Mouse (Mus musculus) lung, embryonic 16.5 days (tissue): Measurements from ENCODE around the gene Tmem167. TPM values are rescaled to one million over a fixed set of nuclear protein-coding genes. Genes with fewer than 3 reads are reported as not detected.

Experiments used
- ATAC-seq: fragments of 200-750 bp; cut with Nextera tagmentation; 2 replicates; pipeline ENCODE4 v1.8.0; 2017; ENCODE audit warnings: low read depth, mild to moderate bottlenecking, moderate library complexity
- H3K27ac ChIP-seq: fragments of 300-500 bp; sonication (generic); 2 replicates; pipeline ENCODE4 v1.5.1; 2014; ENCODE audit warnings: mild to moderate bottlenecking, control low read depth, low read length
- H3K27me3 ChIP-seq: fragments of 300-500 bp; sonication (generic); 2 replicates; pipeline ENCODE4 v1.6.1; 2014; ENCODE audit warnings: low read depth, low read length, mixed read lengths; ENCODE audit not compliant: control insufficient read depth, insufficient read depth
- H3K36me3 ChIP-seq: fragments of 300-500 bp; sonication (generic); 2 replicates; pipeline ENCODE4 v1.6.1; 2014; ENCODE audit warnings: low read length; ENCODE audit not compliant: control insufficient read depth, insufficient read depth
- H3K4me1 ChIP-seq: fragments of 300-500 bp; sonication (generic); replicated peaks from 2 replicates; pipeline ENCODE4 v1.6.1; 2014; ENCODE audit warnings: low read length, mixed read lengths; ENCODE audit not compliant: control insufficient read depth, insufficient read depth
- H3K4me2 ChIP-seq: fragments of 300-500 bp; sonication (generic); 2 replicates; pipeline ENCODE4 v1.6.1; 2014; ENCODE audit warnings: low read depth, low read length, control low read depth
- H3K4me3 ChIP-seq: fragments of 300-500 bp; sonication (generic); 2 replicates; pipeline ENCODE4 v1.5.1; 2014; ENCODE audit warnings: mild to moderate bottlenecking, low read length, control low read depth
- H3K9ac ChIP-seq: fragments of 300-500 bp; sonication (generic); 2 replicates; pipeline ENCODE4 v1.6.1; 2014; ENCODE audit warnings: low read length, control low read depth
- H3K9me3 ChIP-seq: fragments of 300-500 bp; sonication (generic); 2 replicates; pipeline ENCODE4 v1.6.1; 2016; ENCODE audit warnings: low read length; ENCODE audit not compliant: control insufficient read depth
- WGBS: fragments of 180-500 bp; shearing (Covaris S2); extraction: QIAGEN DNeasy Blood & Tissue Kit; methylation state at CpG from one replicate; pipeline ENCODE4 v1.1.7; 2014; 5-methylcytosine and 5-hydroxymethylcytosine counted together
- polyA plus RNA-seq: library from polyadenylated mRNA; unstranded; fragments of >200 nt; fragmentation: Nextera tagmentation; extraction: Ambion mirVana; gene quantifications from 2 replicates; pipeline ENCODE4 v1.2.1, GENCODE M21; 2015

The Tmem167 gene
- polyA plus RNA-seq, 1 experiment from 2014 or later, result 54.3 TPM

DNA sequence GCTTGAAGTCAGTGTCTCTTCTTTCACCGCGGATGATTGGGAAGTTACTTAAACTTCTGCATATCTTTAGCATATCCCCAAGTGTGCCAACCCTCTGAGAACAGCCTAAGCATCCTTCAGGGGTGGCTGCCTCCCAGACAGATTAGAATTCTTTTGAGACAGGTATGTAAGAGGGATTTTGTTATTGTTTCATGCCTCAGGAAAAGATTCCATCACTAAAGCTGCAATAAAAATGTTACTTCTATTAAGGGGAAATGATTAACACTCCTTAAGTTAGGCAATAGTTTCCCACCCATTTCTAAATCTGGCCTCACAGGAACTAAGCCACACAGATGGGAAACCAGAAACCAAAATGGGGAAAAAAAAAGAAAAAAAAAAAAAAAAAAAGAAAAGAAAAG lies 81.9 kb downstream of the Tmem167 start:
- Histone ChIP-seq H3K4me2 (no peak overlapping the region), H3K9ac (no peak overlapping the region), H3K4me3 (no peak overlapping the region), H3K4me1 (no peaks in the 10 kb centered on the region), H3K27me3 (no peaks in the 10 kb centered on the region), H3K9me3 (no peaks in the 10 kb centered on the region), H3K27ac (no peak overlapping the region), H3K36me3 (no peaks in the 10 kb centered on the region)
- WGBS, result 23% methylated on average over 2 of the region's 2 CpGs
- ATAC-seq, result no peak

DNA sequence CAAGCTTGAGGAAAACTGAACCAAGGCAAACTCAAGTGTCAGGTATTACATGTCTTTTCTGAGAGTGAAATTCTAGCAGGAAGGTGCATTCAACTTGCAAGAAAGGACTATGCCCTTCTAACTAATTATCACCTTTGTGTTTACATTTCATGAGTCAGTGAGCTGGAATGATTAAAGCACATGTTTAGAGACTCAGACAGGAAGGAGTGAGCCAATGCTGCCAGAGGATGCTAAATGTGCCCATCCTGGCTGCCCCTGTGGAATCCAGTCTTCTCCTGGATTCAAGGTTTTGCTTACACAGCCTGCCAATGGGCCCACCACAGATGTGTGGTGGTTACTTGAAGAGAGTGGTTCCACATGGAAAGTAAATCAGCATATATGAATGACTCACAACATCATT lies 82.5 kb downstream of the Tmem167 start:
- no peak overlapping the region for H3K4me3 ChIP-seq
- no peaks in the 10 kb centered on the region for H3K36me3 ChIP-seq
- no peak overlapping the region for H3K27ac ChIP-seq
- no peak overlapping the region for H3K4me2 ChIP-seq
- H3K27me3 ChIP-seq, result no peaks in the 10 kb centered on the region
- no peak for ATAC-seq
- H3K9me3 ChIP-seq, result no peaks in the 10 kb centered on the region
- no peak overlapping the region for H3K9ac ChIP-seq
- H3K4me1 ChIP-seq, result no peaks in the 10 kb centered on the region

DNA sequence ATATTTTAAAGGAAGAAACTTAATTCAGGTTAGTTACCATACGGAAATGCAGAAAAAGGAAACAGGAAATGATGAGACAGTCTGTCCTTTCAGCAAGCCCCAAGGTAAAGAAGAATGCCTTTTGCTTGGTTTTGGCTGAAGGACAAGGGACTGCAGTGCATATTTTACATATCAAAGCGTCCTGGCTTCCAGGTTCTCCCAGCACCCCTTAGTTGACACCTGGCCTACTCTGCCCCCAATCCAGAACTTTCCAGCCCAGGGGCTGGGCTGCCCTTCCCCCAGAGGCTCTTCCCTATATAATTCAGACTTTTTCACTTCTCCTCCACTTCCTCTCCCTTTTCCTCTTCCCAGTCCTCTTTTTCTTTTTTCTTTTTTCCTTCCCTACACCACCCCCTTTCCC lies 86.7 kb downstream of the Tmem167 start:
- WGBS, result 57% methylated on average over 2 of the region's 2 CpGs

DNA sequence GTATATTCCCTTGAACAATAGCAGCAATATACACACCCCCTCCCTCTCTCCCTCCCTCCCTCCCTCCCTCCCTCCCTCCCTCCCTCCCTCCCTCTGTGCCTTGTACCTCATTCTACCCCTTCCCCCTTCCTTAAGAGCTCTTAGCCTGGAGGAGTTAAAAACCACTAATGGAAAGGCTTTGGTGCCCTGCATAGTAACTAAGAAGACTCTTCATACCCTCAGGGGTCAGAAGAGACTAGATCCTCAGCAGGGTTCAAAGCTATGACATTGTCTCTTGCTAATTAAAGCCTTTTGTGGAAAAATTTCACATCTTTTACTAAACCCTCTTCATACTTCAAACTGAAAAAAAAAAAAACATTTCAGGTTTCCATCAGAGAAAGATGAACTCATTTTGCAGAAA lies 93.3 kb downstream of the Tmem167 start:
- H3K4me1 ChIP-seq, result no peaks in the 10 kb centered on the region
- H3K4me3 ChIP-seq, result no peak overlapping the region
- no peak for ATAC-seq
- H3K4me2 ChIP-seq, result no peak overlapping the region
- H3K9ac ChIP-seq, result no peak overlapping the region
- H3K27ac ChIP-seq, result no peak overlapping the region
- H3K27me3 ChIP-seq, result no peaks in the 10 kb centered on the region
- no peaks in the 10 kb centered on the region for H3K9me3 ChIP-seq
- H3K36me3 ChIP-seq, result no peaks in the 10 kb centered on the region

More for the DNA sequence above, 86.7 kb downstream of the Tmem167 start:
- no peak overlapping the region for H3K9ac ChIP-seq
- H3K9me3 ChIP-seq, result no peaks in the 10 kb centered on the region
- H3K27ac ChIP-seq, result no peak overlapping the region
- H3K36me3 ChIP-seq, result no peaks in the 10 kb centered on the region
- H3K4me3 ChIP-seq, result no peak overlapping the region
- H3K27me3 ChIP-seq, result no peaks in the 10 kb centered on the region
- no peak overlapping the region for H3K4me2 ChIP-seq
- ATAC-seq, result no peak
- H3K4me1 ChIP-seq, result no peaks in the 10 kb centered on the region

DNA sequence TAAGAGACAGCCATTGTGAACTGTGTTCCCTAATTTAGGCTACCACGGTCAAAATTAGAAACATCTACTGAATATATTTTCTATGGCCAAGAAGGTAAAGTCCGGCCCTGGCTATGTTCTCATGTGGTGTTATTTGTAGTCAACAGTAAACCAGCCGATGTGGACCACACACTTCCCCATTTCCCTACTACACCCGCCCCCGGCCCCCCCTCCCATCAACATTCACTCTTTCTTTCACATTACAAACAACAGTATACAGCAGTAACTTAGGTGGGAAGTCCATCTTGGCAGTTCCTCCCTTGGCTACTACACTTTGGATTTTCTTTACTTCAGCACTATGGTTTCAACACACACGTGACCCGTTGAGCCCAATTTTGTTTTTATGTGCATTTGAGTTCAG lies 94.6 kb downstream of the Tmem167 start:
- Histone ChIP-seq H3K4me1 (peaks cover 2% of the 10 kb centered on the region; the same call in 1 of the 2 replicates), H3K9ac (no peak overlapping the region), H3K4me3 (no peak overlapping the region), H3K4me2 (no peak overlapping the region), H3K27ac (no peak overlapping the region), H3K27me3 (no peaks in the 10 kb centered on the region), H3K9me3 (no peaks in the 10 kb centered on the region), H3K36me3 (no peaks in the 10 kb centered on the region)
- WGBS, result 84% methylated on average over 7 of the region's 7 CpGs
- no peak for ATAC-seq

DNA sequence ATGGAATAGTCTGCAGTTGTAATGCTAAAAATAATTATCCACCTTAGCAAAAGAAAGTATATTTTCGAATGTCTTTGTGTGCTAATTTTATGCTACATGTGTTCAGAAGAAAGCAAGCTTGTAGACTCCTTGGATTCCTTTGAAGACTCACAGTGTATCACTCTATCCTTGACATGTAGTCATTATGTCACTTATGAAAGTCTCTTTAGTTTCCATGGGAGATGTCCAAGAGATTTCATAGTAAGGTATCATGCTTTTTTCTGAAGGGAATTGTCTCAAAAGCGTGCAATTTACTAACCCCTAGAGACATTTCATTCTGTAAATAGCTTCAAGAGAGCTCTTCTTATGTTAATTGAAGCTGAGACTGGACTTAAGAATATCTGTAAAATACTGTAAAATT lies 97.8 kb downstream of the Tmem167 start:
- Histone ChIP-seq H3K36me3 (no peaks in the 10 kb centered on the region), H3K4me2 (no peak overlapping the region), H3K4me1 (peaks cover 2% of the 10 kb centered on the region; the same call in 1 of the 2 replicates), H3K27me3 (no peaks in the 10 kb centered on the region), H3K27ac (no peak overlapping the region), H3K4me3 (no peak overlapping the region), H3K9me3 (no peaks in the 10 kb centered on the region), H3K9ac (no peak overlapping the region)
- no peak for ATAC-seq
- WGBS, result 91% methylated on average over 2 of the region's 2 CpGs

DNA sequence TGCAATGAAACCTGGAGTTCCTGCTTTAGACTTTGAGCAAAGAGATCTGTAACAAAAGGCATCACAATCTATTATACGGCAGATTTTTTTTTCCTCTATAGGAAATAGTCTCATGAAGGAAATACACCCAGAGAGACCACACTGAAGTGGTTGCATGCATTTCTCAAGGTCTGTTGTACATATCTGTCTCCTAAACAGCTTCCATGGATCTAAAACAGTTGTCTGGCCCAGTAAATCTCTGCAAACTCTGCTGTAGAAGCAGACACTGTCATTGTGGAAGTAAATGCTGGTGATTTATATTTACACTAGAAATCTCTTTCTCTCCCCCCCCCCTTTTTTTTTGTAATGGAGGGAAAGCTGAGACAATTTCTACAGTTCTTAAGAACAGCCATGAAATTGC lies 99.1 kb downstream of the Tmem167 start:
- Histone ChIP-seq H3K4me2 (no peak overlapping the region), H3K9ac (no peak overlapping the region), H3K27ac (no peak overlapping the region), H3K4me3 (no peak overlapping the region), H3K36me3 (no peaks in the 10 kb centered on the region), H3K4me1 (peaks cover 2% of the 10 kb centered on the region; the same call in 1 of the 2 replicates), H3K27me3 (no peaks in the 10 kb centered on the region), H3K9me3 (no peaks in the 10 kb centered on the region)
- WGBS, result 35% methylated on average over 1 of the region's 1 CpGs
- ATAC-seq, result peak; percentile 77

DNA sequence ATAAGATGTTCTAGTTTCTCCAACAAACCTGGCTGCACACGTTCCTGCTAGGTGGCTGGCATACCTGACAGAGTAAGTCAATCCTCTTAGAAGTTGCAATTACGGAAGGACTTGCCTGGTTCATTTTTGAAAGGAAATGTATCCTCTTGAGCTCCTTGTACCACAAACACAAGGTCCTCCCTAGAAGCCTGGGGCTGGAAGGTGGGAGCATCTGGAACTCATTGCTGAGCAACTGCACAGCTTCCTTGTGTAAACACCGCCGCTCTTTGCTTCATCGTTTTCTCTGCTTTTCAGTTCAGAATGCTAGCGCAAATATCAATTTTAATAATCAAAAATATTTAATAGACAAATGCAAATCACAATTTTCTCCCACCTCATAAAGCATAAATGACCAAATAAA lies 102.9 kb downstream of the Tmem167 start:
- no peak for ATAC-seq
- peaks cover 2% of the 10 kb centered on the region; the same call in 1 of the 2 replicates for H3K4me1 ChIP-seq
- no peak overlapping the region for H3K27ac ChIP-seq
- no peaks in the 10 kb centered on the region for H3K9me3 ChIP-seq
- no peak overlapping the region for H3K4me3 ChIP-seq
- H3K4me2 ChIP-seq, result no peak overlapping the region
- H3K9ac ChIP-seq, result no peak overlapping the region
- no peaks in the 10 kb centered on the region for H3K27me3 ChIP-seq
- WGBS, result 39% methylated on average over 6 of the region's 6 CpGs
- no peaks in the 10 kb centered on the region for H3K36me3 ChIP-seq
